Mouse (Mus musculus) liver, embryonic 12.5 days (tissue): ENCODE data around the gene Tex2. TPM values are rescaled to one million over a fixed set of nuclear protein-coding genes. Genes with fewer than 3 reads are reported as not detected.

Source experiments
- ATAC-seq: fragments of 200-750 bp; cut with Nextera tagmentation; 2 replicates; pipeline ENCODE4 v1.8.0; 2017; ENCODE audit warnings: moderate number of reproducible peaks, mild to moderate bottlenecking, moderate library complexity
- H3K27ac ChIP-seq: fragments of 300-500 bp; sonication (generic); 2 replicates; pipeline ENCODE4 v1.5.1; 2016; ENCODE audit warnings: mild to moderate bottlenecking
- H3K27me3 ChIP-seq: fragments of 300-500 bp; sonication (generic); replicated peaks from 2 replicates; pipeline ENCODE4 v1.6.1; 2016; ENCODE audit warnings: mild to moderate bottlenecking, moderate library complexity
- H3K36me3 ChIP-seq: fragments of 300-500 bp; sonication (generic); 2 replicates; pipeline ENCODE4 v1.6.1; 2016; ENCODE audit warnings: mild to moderate bottlenecking, moderate library complexity
- H3K4me1 ChIP-seq: fragments of 300-500 bp; sonication (generic); 2 replicates; pipeline ENCODE4 v1.6.1; 2016
- H3K4me2 ChIP-seq: fragments of 300-500 bp; sonication (generic); 2 replicates; pipeline ENCODE4 v1.6.1; 2016; ENCODE audit warnings: mild to moderate bottlenecking, moderate library complexity
- H3K4me3 ChIP-seq: fragments of 300-500 bp; sonication (generic); 2 replicates; pipeline ENCODE4 v1.5.1; 2016; ENCODE audit warnings: mild to moderate bottlenecking, moderate library complexity
- H3K9ac ChIP-seq: fragments of 300-500 bp; sonication (generic); 2 replicates; pipeline ENCODE4 v1.6.1; 2016; ENCODE audit warnings: mild to moderate bottlenecking, moderate library complexity
- H3K9me3 ChIP-seq: fragments of 300-500 bp; sonication (generic); replicated peaks from 2 replicates; pipeline ENCODE4 v1.6.1; 2016; ENCODE audit warnings: mild to moderate bottlenecking, moderate library complexity
- WGBS: fragments of 180-500 bp; shearing (Covaris S2); methylation state at CpG from one replicate; pipeline ENCODE4 v1.1.7; 2016; ENCODE audit not compliant: insufficient replicate concordance; 5-methylcytosine and 5-hydroxymethylcytosine counted together
- polyA plus RNA-seq: library from polyadenylated mRNA; unstranded; fragments of >200 nt; fragmentation: Nextera tagmentation; extraction: Ambion mirVana; gene quantifications from 2 replicates; pipeline ENCODE4 v1.2.1, GENCODE M21; 2016

Gene Tex2
- polyA plus RNA-seq, 1 experiment from 2014 or later = 11.7 TPM

- Histone ChIP-seq H3K4me3 (no peak overlapping the region), H3K27ac (peak overlapping the region; percentile 38), H3K9ac (no peak overlapping the region), H3K9me3 (no peaks in the 10 kb centered on the region), H3K36me3 (0 out of 2 replicates have a peak, but pooled peaks cover 9% of the 10 kb centered on the region), H3K27me3 (no peaks in the 10 kb centered on the region), H3K4me1 (peaks cover 51% of the 10 kb centered on the region), H3K4me2 (no peak overlapping the region)
- peak; percentile 75 for ATAC-seq
- 57% methylated on average over 10 of the region's 10 CpGs for whole genome bisulfite sequencing
These were observed 57.2 kb downstream of the Tex2 start for GRCm38 (mm10) chr11:106555805-106556615.

GRCm38 (mm10) chr11:106550398-106550797, 62.8 kb downstream of the Tex2 start:
- H3K9me3 ChIP-seq = no peaks in the 10 kb centered on the region
- no peak for ATAC-seq
- H3K36me3 ChIP-seq = peaks cover 37% of the 10 kb centered on the region
- H3K9ac ChIP-seq = no peak overlapping the region
- no peak overlapping the region for H3K4me2 ChIP-seq
- H3K4me3 ChIP-seq = no peak overlapping the region
- H3K4me1 ChIP-seq = peaks cover 16% of the 10 kb centered on the region
- H3K27ac ChIP-seq = no peak overlapping the region
- WGBS = 50% methylated on average over 4 of the region's 4 CpGs
- no peaks in the 10 kb centered on the region for H3K27me3 ChIP-seq

- no peak for ATAC-seq
- no peak overlapping the region for H3K9ac ChIP-seq
- H3K9me3 ChIP-seq = no peaks in the 10 kb centered on the region
- peaks cover 64% of the 10 kb centered on the region for H3K36me3 ChIP-seq
- no peak overlapping the region for H3K4me2 ChIP-seq
- WGBS = 78% methylated on average over 4 of the region's 4 CpGs
- no peaks in the 10 kb centered on the region for H3K27me3 ChIP-seq
- H3K27ac ChIP-seq = no peak overlapping the region
- peaks cover 17% of the 10 kb centered on the region for H3K4me1 ChIP-seq
- H3K4me3 ChIP-seq = no peak overlapping the region
These were observed 67.1 kb downstream of the Tex2 start for GRCm38 (mm10) chr11:106546081-106546480.

GRCm38 (mm10) chr11:106544916-106545315, 68.3 kb downstream of the Tex2 start:
- Histone ChIP-seq H3K4me1 (peaks cover 21% of the 10 kb centered on the region), H3K4me3 (no peak overlapping the region), H3K27me3 (no peaks in the 10 kb centered on the region), H3K4me2 (no peak overlapping the region), H3K9me3 (no peaks in the 10 kb centered on the region), H3K9ac (no peak overlapping the region), H3K27ac (no peak overlapping the region), H3K36me3 (peaks cover 59% of the 10 kb centered on the region)
- no peak for ATAC-seq
- WGBS = 77% methylated on average over 9 of the region's 9 CpGs

GRCm38 (mm10) chr11:106544133-106544532, 69.1 kb downstream of the Tex2 start:
- no peak overlapping the region for H3K27ac ChIP-seq
- no peaks in the 10 kb centered on the region for H3K27me3 ChIP-seq
- H3K9me3 ChIP-seq = no peaks in the 10 kb centered on the region
- H3K9ac ChIP-seq = no peak overlapping the region
- no peak overlapping the region for H3K4me3 ChIP-seq
- peaks cover 21% of the 10 kb centered on the region for H3K4me1 ChIP-seq
- 82% methylated on average over 11 of the region's 11 CpGs for WGBS
- H3K36me3 ChIP-seq = peaks cover 59% of the 10 kb centered on the region
- no peak overlapping the region for H3K4me2 ChIP-seq
- ATAC-seq = no peak

GRCm38 (mm10) chr11:106543006-106543405, 70.2 kb downstream of the Tex2 start:
- H3K9ac ChIP-seq = no peak overlapping the region
- no peak overlapping the region for H3K4me3 ChIP-seq
- no peaks in the 10 kb centered on the region for H3K27me3 ChIP-seq
- 74% methylated on average over 13 of the region's 13 CpGs for WGBS
- peaks cover 21% of the 10 kb centered on the region for H3K4me1 ChIP-seq
- H3K4me2 ChIP-seq = no peak overlapping the region
- no peak overlapping the region for H3K27ac ChIP-seq
- no peaks in the 10 kb centered on the region for H3K9me3 ChIP-seq
- ATAC-seq = 0 out of 2 replicates have a peak, but pooled peaks have one; percentile 48
- H3K36me3 ChIP-seq = peaks cover 57% of the 10 kb centered on the region

GRCm38 (mm10) chr11:106542385-106542784, 70.8 kb downstream of the Tex2 start:
- Histone ChIP-seq H3K36me3 (peaks cover 57% of the 10 kb centered on the region), H3K4me3 (no peak overlapping the region), H3K9me3 (no peaks in the 10 kb centered on the region), H3K27ac (no peak overlapping the region), H3K4me1 (peaks cover 21% of the 10 kb centered on the region), H3K27me3 (no peaks in the 10 kb centered on the region), H3K4me2 (no peak overlapping the region), H3K9ac (no peak overlapping the region)
- ATAC-seq = no peak

- no peak overlapping the region for H3K27ac ChIP-seq
- peaks cover 40% of the 10 kb centered on the region for H3K36me3 ChIP-seq
- no peak for ATAC-seq
- H3K4me1 ChIP-seq = peaks cover 36% of the 10 kb centered on the region
- H3K4me2 ChIP-seq = no peak overlapping the region
- WGBS = 63% methylated on average over 13 of the region's 13 CpGs
- H3K9me3 ChIP-seq = no peaks in the 10 kb centered on the region
- no peaks in the 10 kb centered on the region for H3K27me3 ChIP-seq
- H3K4me3 ChIP-seq = no peak overlapping the region
- H3K9ac ChIP-seq = no peak overlapping the region
These were observed 72.5 kb downstream of the Tex2 start for GRCm38 (mm10) chr11:106540506-106541268.

GRCm38 (mm10) chr11:106536253-106536912, 76.8 kb downstream of the Tex2 start:
- Histone ChIP-seq H3K36me3 (peaks cover 30% of the 10 kb centered on the region), H3K9me3 (no peaks in the 10 kb centered on the region), H3K4me2 (peak overlapping the region; percentile 20; the same call in 1 of the 2 replicates), H3K4me1 (peaks cover 45% of the 10 kb centered on the region), H3K9ac (no peak overlapping the region; the same call in 1 of the 2 replicates), H3K27ac (peak overlapping the region; percentile 75), H3K27me3 (no peaks in the 10 kb centered on the region), H3K4me3 (no peak overlapping the region)
- peak; percentile 58 for ATAC-seq
- WGBS = 29% methylated on average over 11 of the region's 11 CpGs

- Histone ChIP-seq H3K27ac (peak overlapping the region; percentile 70), H3K27me3 (no peaks in the 10 kb centered on the region), H3K4me2 (no peak overlapping the region), H3K9ac (no peak overlapping the region), H3K9me3 (no peaks in the 10 kb centered on the region), H3K36me3 (peaks cover 35% of the 10 kb centered on the region), H3K4me3 (no peak overlapping the region), H3K4me1 (peaks cover 48% of the 10 kb centered on the region)
- ATAC-seq = no peak
- WGBS = 55% methylated on average over 9 of the region's 9 CpGs
These were observed 77.5 kb downstream of the Tex2 start for GRCm38 (mm10) chr11:106535660-106536252.

- Histone ChIP-seq H3K27ac (no peak overlapping the region), H3K9me3 (no peaks in the 10 kb centered on the region), H3K4me1 (peaks cover 58% of the 10 kb centered on the region), H3K4me2 (no peak overlapping the region), H3K36me3 (peaks cover 41% of the 10 kb centered on the region), H3K4me3 (no peak overlapping the region), H3K9ac (no peak overlapping the region), H3K27me3 (no peaks in the 10 kb centered on the region)
- 84% methylated on average over 9 of the region's 9 CpGs for WGBS
- ATAC-seq = no peak
These were observed 80.9 kb downstream of the Tex2 start for GRCm38 (mm10) chr11:106532248-106532790.
